Mouse (Mus musculus) myocyte (in vitro differentiated cells): ENCODE data around the gene Trpc2. TPM values are rescaled to one million over a fixed set of nuclear protein-coding genes. Genes with fewer than 3 reads are reported as not detected.
"Not testable (repeated sequence)": the region's sequence is repeated elsewhere in the genome, so short reads cannot be mapped to it uniquely, and the experiment has no call there.

Experiments used
- H3K27me3 ChIP-seq: one replicate; pipeline ENCODE4 v1.6.1; 2011; ENCODE audit not compliant: control insufficient read depth, insufficient read depth, insufficient read length
- H3K36me3 ChIP-seq: one replicate; pipeline ENCODE4 v1.6.1; 2011; ENCODE audit not compliant: control insufficient read depth, insufficient read depth
- H3K4me2 ChIP-seq: one replicate; pipeline ENCODE4 v1.6.1; 2011; ENCODE audit warnings: low read depth, control low read depth
- H3K4me3 ChIP-seq: one replicate; pipeline ENCODE4 v1.5.1; 2011; ENCODE audit warnings: mild to moderate bottlenecking, control low read depth, moderate library complexity
- H3K79me2 ChIP-seq: one replicate; pipeline ENCODE4 v1.6.1; 2011; ENCODE audit not compliant: control insufficient read depth, insufficient read depth
- H3ac ChIP-seq: one replicate; pipeline ENCODE4 v1.6.1; 2011; ENCODE audit not compliant: control insufficient read depth, insufficient read length
- CEBPB ChIP-seq: IDR thresholded peaks from 2 replicates; pipeline ENCODE4 v1.6.1; 2011; ENCODE audit warnings: mild to moderate bottlenecking, moderate library complexity; ENCODE audit not compliant: poor library complexity, insufficient read depth, severe bottlenecking
- E2F4 ChIP-seq: IDR thresholded peaks from one replicate; pipeline ENCODE4 v1.6.1; 2011; ENCODE audit warnings: mild to moderate bottlenecking, control low read depth, moderate library complexity; ENCODE audit not compliant: insufficient read depth
- MAX ChIP-seq: IDR thresholded peaks from one replicate; pipeline ENCODE4 v1.6.1; 2011; ENCODE audit warnings: low read depth, mild to moderate bottlenecking, control low read depth
- MYOD1 ChIP-seq, 3 experiments: IDR thresholded peaks; one replicate each; pipeline ENCODE4 v1.6.1; 2011; ENCODE audit warnings: control low read depth in 2 of 3, low read depth in 2 of 3, mild to moderate bottlenecking in 2 of 3, moderate library complexity in 1 of 3; ENCODE audit not compliant: insufficient read length in 2 of 3, control insufficient read depth in 1 of 3
- MYOG ChIP-seq, 3 experiments: IDR thresholded peaks; one replicate each; pipeline ENCODE4 v1.6.1; 2011; ENCODE audit warnings: control low read depth in 2 of 3, low read depth in 2 of 3, mild to moderate bottlenecking in 2 of 3; ENCODE audit not compliant: insufficient read length in 2 of 3, control insufficient read depth in 1 of 3, insufficient read depth in 1 of 3
- POLR2A ChIP-seq: IDR thresholded peaks from one replicate; pipeline ENCODE4 v1.6.1; 2011; ENCODE audit warnings: low read depth, mild to moderate bottlenecking, control low read depth, moderate library complexity; ENCODE audit not compliant: insufficient read length
- POLR2AphosphoS2 ChIP-seq: IDR thresholded peaks from one replicate; pipeline ENCODE4 v1.6.1; 2011; ENCODE audit warnings: low read depth, control low read depth; ENCODE audit not compliant: insufficient read length
- REST ChIP-seq: IDR thresholded peaks from one replicate; pipeline ENCODE4 v1.6.1; 2011; ENCODE audit warnings: mild to moderate bottlenecking, control low read depth, moderate library complexity; ENCODE audit not compliant: insufficient read depth, insufficient read length
- SRF ChIP-seq: IDR thresholded peaks from one replicate; pipeline ENCODE4 v1.6.1; 2011; ENCODE audit warnings: low read depth; ENCODE audit not compliant: control insufficient read depth, insufficient read length
- TCF12 ChIP-seq: IDR thresholded peaks from one replicate; pipeline ENCODE4 v1.6.1; 2011; ENCODE audit warnings: mild to moderate bottlenecking, control low read depth; ENCODE audit not compliant: poor library complexity, insufficient read depth, severe bottlenecking
- TCF3 ChIP-seq: IDR thresholded peaks from one replicate; pipeline ENCODE4 v1.6.1; 2011; ENCODE audit warnings: low read depth, control low read depth; ENCODE audit not compliant: insufficient read length
- USF1 ChIP-seq: IDR thresholded peaks from one replicate; pipeline ENCODE4 v1.6.1; 2011; ENCODE audit warnings: low read depth, mild to moderate bottlenecking, control low read depth, moderate library complexity
- polyA plus RNA-seq: library from polyadenylated mRNA; unstranded; fragments of >200 nt; fragmentation: generic; extraction: Trizol; gene quantifications from one replicate; pipeline ENCODE4 v1.2.1, GENCODE M21; 2012; ENCODE audit warnings: missing spikeins

Gene Trpc2
- polyA plus RNA-seq: not detected

- H3ac ChIP-seq: no peak within 1 kb of the TSS
- TF ChIP-seq REST (no peak), MAX (no peak), USF1 (no peak), MYOG (IDR thresholded peaks at IDR 0.05; ENCODE audit: control insufficient read depth in 1 of 3, insufficient read depth in 1 of 3, insufficient read length in 2 of 3, low read depth in 2 of 3) (no peak), E2F4 (no peak), CEBPB (no peak), TCF12 (no peak), MYOD1 (IDR thresholded peaks at IDR 0.05; ENCODE audit: control insufficient read depth in 1 of 3, insufficient read length in 2 of 3, low read depth in 2 of 3) (no peak), TCF3 (no peak), SRF (no peak), POLR2A (no peak), POLR2AphosphoS2 (no peak)
- H3K4me3 ChIP-seq: no peak within 1 kb of the TSS
- no peaks in the 10 kb centered on the region for H3K79me2 ChIP-seq
- no peak within 1 kb of the TSS for H3K4me2 ChIP-seq
- peaks cover 5% of the 10 kb centered on the region for H3K36me3 ChIP-seq
- no peaks in the 10 kb centered on the region for H3K27me3 ChIP-seq
Observed at GRCm38 (mm10) chr7:102082816-102083215, at the start of gene Trpc2. Gene Trpc2, plus strand, starts transcription at chr7:102083116.

- Histone ChIP-seq H3ac (no peak overlapping the region), H3K27me3 (no peaks in the 10 kb centered on the region), H3K4me2 (no peak overlapping the region), H3K79me2 (no peaks in the 10 kb centered on the region), H3K4me3 (no peak overlapping the region), H3K36me3 (peaks cover 26% of the 10 kb centered on the region)
- TF ChIP-seq TCF3: no peak
Observed at GRCm38 (mm10) chr7:102034904-102035303, 48.0 kb upstream of the Trpc2 start.

GRCm38 (mm10) chr7:102035534-102035933, 47.4 kb upstream of the Trpc2 start:
- Histone ChIP-seq H3K79me2 (no peaks in the 10 kb centered on the region), H3K4me2 (no peak overlapping the region), H3K36me3 (peaks cover 26% of the 10 kb centered on the region), H3K4me3 (no peak overlapping the region), H3K27me3 (no peaks in the 10 kb centered on the region), H3ac (no peak overlapping the region)
- TF ChIP-seq E2F4 (no peak), MYOG (IDR thresholded peaks at IDR 0.05; ENCODE audit: control insufficient read depth in 1 of 3, insufficient read depth in 1 of 3, insufficient read length in 2 of 3, low read depth in 2 of 3) (no peak), POLR2AphosphoS2 (no peak), TCF12 (no peak)

- no peak overlapping the region for H3K4me3 ChIP-seq
- TF ChIP-seq MYOG (IDR thresholded peaks at IDR 0.05; ENCODE audit: control insufficient read depth in 1 of 3, insufficient read depth in 1 of 3, insufficient read length in 2 of 3, low read depth in 2 of 3) (no peak), E2F4 (no peak), REST (no peak), MAX (no peak)
- H3ac ChIP-seq: no peak overlapping the region
- no peaks in the 10 kb centered on the region for H3K79me2 ChIP-seq
- H3K36me3 ChIP-seq: peaks cover 39% of the 10 kb centered on the region
- H3K4me2 ChIP-seq: peak overlapping the region; percentile 24
- no peaks in the 10 kb centered on the region for H3K27me3 ChIP-seq
Observed at GRCm38 (mm10) chr7:102037318-102037717, 45.6 kb upstream of the Trpc2 start.

GRCm38 (mm10) chr7:102042314-102042713, 40.6 kb upstream of the Trpc2 start:
- Histone ChIP-seq H3K4me3 (no peak overlapping the region), H3K4me2 (no peak overlapping the region), H3K79me2 (peaks cover 18% of the 10 kb centered on the region), H3ac (no peak overlapping the region), H3K27me3 (no peaks in the 10 kb centered on the region), H3K36me3 (peaks cover 29% of the 10 kb centered on the region)
- TF ChIP-seq MYOD1 (IDR thresholded peaks at IDR 0.05; ENCODE audit: control insufficient read depth in 1 of 3, insufficient read length in 2 of 3, low read depth in 2 of 3): no peak
- no peak for TF ChIP-seq REST
- TF ChIP-seq POLR2A: no peak
- TF ChIP-seq TCF3: no peak
- no peak for TF ChIP-seq SRF
- no peak for TF ChIP-seq CEBPB
- TF ChIP-seq MAX: no peak
- TF ChIP-seq MYOG (IDR thresholded peaks at IDR 0.05; ENCODE audit: control insufficient read depth in 1 of 3, insufficient read depth in 1 of 3, insufficient read length in 2 of 3, low read depth in 2 of 3): no peak
- TF ChIP-seq TCF12: no peak
- no peak for TF ChIP-seq POLR2AphosphoS2
- TF ChIP-seq USF1: no peak
- no peak for TF ChIP-seq E2F4

- H3K36me3 ChIP-seq, H3K4me2 ChIP-seq, H3ac ChIP-seq, H3K4me3 ChIP-seq, H3K27me3 ChIP-seq: not testable (repeated sequence)
- peaks cover 21% of the 10 kb centered on the region for H3K79me2 ChIP-seq
Observed at GRCm38 (mm10) chr7:102048524-102048923, 34.4 kb upstream of the Trpc2 start.
